Mouse (Mus musculus) thymus, adult 2 months (tissue): ENCODE measurements around the gene Igtp.

ENCODE experiments used
- CTCF ChIP-seq: fragments of 200-500 bp; IDR thresholded peaks from 2 replicates; pipeline ENCODE4 v1.5.1; 2012; ENCODE audit warnings: mild to moderate bottlenecking, control low read depth, low read length, moderate library complexity, borderline replicate concordance; ENCODE audit not compliant: control insufficient read depth, poor library complexity, insufficient read depth; ENCODE audit errors: extremely low read depth
- POLR2A ChIP-seq: fragments of 200-500 bp; IDR thresholded peaks from 2 replicates; pipeline ENCODE4 v1.6.1; 2012; ENCODE audit warnings: mild to moderate bottlenecking, low read length, control low read depth, moderate library complexity; ENCODE audit not compliant: control insufficient read depth, poor library complexity, insufficient read depth; ENCODE audit errors: extremely low read depth

DNA sequence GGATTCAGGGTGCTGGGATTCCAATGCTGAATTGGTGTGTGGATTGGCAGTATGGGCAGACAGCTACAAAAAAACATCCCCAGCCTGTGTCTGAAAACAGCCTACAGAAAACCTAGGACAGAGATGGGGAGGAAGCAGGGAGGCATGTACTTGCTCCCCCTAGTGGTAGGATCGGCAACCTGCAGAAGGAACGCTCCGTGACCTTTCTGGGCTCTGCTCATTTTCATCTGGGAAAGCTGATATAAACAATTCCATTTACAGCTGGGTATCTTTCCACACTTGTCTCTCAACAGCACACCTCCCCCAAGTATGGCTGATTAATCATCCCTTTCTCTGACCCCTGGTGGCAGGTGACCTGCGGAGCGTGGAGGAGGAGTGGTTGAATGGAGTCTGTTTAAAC is 26.3 kb downstream of the Igtp start:
- TF ChIP-seq CTCF (peak; percentile 78; the same call in 1 of the 2 replicates), POLR2A (no peak)
